Mouse (Mus musculus) retina, embryonic 14.5 days (tissue): ENCODE measurements around the gene Spcs1.

Experiments
- DNase-seq: peaks from one replicate; pipeline ENCODE4 v3.0.0-alpha.2; 2015; ENCODE audit warnings: low spot score

Gene Spcs1

GRCm38 (mm10) chr14:31001307-31002205, at the start of gene Spcs1, which contains the start of gene Glt8d1:
Gene Spcs1 (minus strand): TSS chr14:31001672.
Gene Glt8d1 (plus strand): TSS chr14:31001400.
- peak; percentile 83 for DNase-seq

GRCm38 (mm10) chr14:31045817-31046216, 44.3 kb upstream of the Spcs1 start:
- no peak for DNase-seq

- no peak for DNase-seq
Observed at GRCm38 (mm10) chr14:31045296-31045695, 43.8 kb upstream of the Spcs1 start.

GRCm38 (mm10) chr14:31025785-31026184, 24.3 kb upstream of the Spcs1 start:
- DNase-seq: peak; percentile 20

- no peak for DNase-seq
Observed at GRCm38 (mm10) chr14:31022579-31022978, 21.1 kb upstream of the Spcs1 start.

GRCm38 (mm10) chr14:31019331-31020205, 18.1 kb upstream of the Spcs1 start:
- peak; percentile 82 for DNase-seq

GRCm38 (mm10) chr14:31018860-31019291, 17.4 kb upstream of the Spcs1 start, which contains the start of the genes Pbrm1 and Gnl3:
Gene Pbrm1 (plus strand): TSS chr14:31019138.
Gene Gnl3 (minus strand): TSS chr14:31019152.
- DNase-seq: peak; percentile 98

GRCm38 (mm10) chr14:31017854-31018253, 16.4 kb upstream of the Spcs1 start:
- DNase-seq: peak; percentile 50

GRCm38 (mm10) chr14:31016063-31016462, 14.6 kb upstream of the Spcs1 start:
- no peak for DNase-seq

- no peak for DNase-seq
Observed at GRCm38 (mm10) chr14:31013928-31014327, 12.5 kb upstream of the Spcs1 start.

- no peak for DNase-seq
Observed at GRCm38 (mm10) chr14:31011588-31011987, 10.1 kb upstream of the Spcs1 start.

- DNase-seq: no peak
Observed at GRCm38 (mm10) chr14:31006779-31007178, 5.3 kb upstream of the Spcs1 start.

GRCm38 (mm10) chr14:31004527-31004926, 3.1 kb upstream of the Spcs1 start:
- DNase-seq: no peak

- no peak for DNase-seq
Observed at GRCm38 (mm10) chr14:31000816-31001306, 611 bp downstream of the Spcs1 start.

GRCm38 (mm10) chr14:31000356-31000755, 1.1 kb downstream of the Spcs1 start:
- DNase-seq: no peak

- DNase-seq: no peak
Observed at GRCm38 (mm10) chr14:30996417-30996816, 5.1 kb downstream of the Spcs1 start.

GRCm38 (mm10) chr14:30976222-30976621, 25.2 kb downstream of the Spcs1 start:
- no peak for DNase-seq

- no peak for DNase-seq
Observed at GRCm38 (mm10) chr14:30974204-30974603, 27.3 kb downstream of the Spcs1 start.

GRCm38 (mm10) chr14:30960366-30960765, 41.1 kb downstream of the Spcs1 start:
- no peak for DNase-seq

- DNase-seq: no peak
Observed at GRCm38 (mm10) chr14:30959031-30959430, 42.4 kb downstream of the Spcs1 start.

GRCm38 (mm10) chr14:30958517-30958916, 43.0 kb downstream of the Spcs1 start:
- no peak for DNase-seq

- DNase-seq: peak; percentile 99
Observed at GRCm38 (mm10) chr14:30951154-30951825, 50.2 kb downstream of the Spcs1 start, which contains the start of gene Nek4. Gene Nek4 (plus strand): TSS chr14:30951377.
